Mouse (Mus musculus): ENCODE measurements at regions not wholly inside any gene's neighbourhood (a gene's known extent, or its start where the extent isn't known, plus 50 kb on each side); places are given as distances from the start of the nearest gene placed in this dataset.

DNA sequence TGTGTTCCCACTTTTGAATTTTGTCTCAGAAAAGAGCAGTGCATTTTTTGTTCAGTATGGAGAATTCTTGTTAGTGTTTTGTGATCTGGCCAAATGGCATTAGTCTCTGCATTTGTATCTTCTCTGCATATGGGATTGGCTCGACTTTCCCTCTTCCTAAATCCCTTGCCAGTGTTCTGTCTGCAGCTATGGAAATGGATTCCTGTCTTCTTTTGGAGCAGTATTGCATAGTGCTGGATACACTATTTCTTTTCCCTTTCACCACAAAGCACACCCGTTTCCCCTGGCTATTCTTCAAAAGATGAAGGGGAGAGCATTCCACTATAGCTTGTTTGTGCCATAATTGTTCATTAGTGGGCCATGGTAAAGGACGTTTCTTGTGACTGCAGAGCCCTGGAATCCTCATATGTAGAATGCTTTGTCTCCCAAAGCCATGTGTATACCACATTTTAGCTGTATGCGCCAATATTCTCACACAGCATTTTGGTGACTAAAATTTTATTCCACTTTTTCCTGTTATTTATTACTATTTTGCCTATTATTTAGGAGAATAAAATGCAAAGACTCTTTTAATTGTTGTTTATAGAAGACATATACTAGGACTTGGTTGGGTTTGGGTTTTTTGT lies 197.8 kb downstream of the Hs3st1 start:
- DNase-seq, result no peak

DNA sequence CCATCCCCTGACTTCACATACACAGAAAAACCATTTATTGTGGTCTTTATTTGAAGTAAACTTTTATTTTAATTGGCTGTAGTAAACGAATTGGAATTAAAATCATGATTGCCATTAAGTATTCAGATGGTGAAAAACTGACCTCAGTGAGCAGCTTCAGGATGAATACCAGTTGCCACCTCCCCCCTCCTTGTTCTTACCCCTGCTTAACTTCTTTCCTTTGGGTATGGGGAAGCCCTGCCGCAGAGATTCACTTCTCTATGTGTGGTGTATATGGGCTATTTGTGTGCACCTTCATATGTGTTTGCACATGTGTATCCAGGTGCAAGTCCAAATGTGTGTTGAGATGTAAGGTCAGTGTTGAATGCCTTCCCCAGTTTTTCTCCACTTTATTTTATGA lies 218.2 kb downstream of the Hs3st1 start:
- no peak for DNase-seq

DNA sequence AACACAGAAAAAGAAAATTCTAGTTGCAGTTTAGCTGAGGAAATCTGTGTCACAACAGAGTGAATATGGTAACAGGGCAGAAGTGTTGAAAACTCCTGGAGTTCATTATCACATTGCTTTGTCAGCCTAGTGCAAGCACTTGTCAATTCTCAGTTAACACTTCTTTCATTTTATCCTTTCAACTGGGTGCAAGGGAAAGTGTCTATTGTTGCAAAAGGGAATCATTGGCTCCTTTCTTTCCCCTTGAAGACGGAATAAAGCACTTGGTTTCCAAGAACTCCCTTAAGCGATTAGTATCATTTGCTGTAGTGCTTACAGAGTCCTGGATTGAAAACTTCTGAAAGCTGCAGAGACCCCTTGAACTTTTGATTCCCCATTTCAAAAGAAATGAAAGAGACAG lies 218.9 kb downstream of the Hs3st1 start:
- DNase-seq, result no peak

DNA sequence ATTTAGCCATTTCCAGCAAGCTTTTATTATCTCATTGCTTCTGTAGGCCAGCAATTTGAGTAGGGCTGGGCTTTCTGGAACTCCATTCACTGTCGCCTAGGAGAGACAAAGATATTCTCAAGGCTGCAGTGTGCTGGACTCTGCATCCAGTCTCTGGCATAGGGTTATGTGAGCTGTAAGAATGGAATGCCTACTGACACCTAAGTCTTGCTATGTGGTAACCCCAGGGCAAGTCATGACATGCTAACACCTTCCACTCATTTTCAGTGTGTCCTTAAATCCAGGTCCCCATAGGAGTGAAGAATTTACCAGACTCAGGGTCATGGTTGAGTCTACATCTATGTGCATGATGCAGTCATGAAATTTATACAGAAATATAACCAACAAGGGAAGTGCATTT lies 245.0 kb downstream of the Hs3st1 start:
- DNase-seq, result no peak

DNA sequence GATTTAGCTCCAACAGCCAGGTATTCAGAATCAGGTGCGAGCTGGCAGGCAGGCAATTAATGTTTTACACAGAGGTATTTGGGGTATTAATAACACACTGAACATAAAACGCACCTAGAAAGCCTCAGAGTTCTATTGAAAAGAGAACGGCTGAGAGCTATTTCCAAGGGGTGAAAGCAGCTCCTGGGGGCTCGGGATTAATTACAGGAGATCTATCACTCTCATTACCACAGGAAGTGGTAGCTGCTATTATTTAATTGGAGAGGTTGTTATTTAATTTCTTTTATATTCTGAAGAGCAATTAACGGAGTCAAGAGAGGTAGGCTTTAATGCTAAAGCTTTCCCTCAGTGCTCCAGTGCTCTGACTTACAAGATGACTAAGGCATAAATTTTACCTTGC lies 272.5 kb downstream of the Hs3st1 start:
- DNase-seq, result no peak

DNA sequence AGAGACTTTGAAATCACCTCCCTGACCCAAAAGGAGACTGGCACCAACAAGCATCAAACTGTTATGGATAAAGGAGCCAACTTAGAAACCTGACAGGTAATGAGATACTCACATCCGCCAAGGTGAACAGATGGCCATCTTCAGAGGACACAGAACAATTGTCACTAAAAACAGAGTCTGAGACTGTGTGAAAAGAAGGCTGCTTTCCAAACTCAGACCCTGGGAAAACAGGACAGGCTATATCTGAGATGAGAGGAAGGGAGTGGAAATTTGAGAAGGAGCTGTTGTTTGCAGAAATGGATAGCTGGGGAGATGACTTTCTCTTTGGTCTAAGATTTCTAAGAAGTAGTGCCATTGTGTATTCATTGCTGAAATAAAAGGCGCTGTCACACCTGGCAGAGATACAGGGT lies 297.2 kb downstream of the Hs3st1 start:
- peak; percentile 73 to 82 for DNase-seq

DNA sequence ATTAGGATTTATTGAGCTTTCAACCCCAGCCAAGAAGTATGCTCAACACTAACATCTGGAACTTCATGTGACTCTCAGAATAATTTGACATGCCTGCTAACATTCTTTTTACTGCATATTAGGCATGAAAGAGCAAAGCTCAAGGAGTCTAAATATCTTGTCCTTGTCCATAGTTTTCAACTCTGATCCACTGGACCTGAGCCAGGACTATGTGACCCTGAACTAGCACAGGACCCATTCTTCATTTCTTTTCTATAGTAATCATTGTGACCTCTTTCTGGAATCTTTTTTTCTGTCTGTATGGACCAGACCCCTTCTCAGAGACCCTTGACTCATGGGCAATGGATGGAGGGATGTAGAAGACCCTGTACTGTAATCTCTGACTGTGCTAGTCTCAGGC lies 301.6 kb downstream of the Hs3st1 start:
- DNase-seq, result no peak

DNA sequence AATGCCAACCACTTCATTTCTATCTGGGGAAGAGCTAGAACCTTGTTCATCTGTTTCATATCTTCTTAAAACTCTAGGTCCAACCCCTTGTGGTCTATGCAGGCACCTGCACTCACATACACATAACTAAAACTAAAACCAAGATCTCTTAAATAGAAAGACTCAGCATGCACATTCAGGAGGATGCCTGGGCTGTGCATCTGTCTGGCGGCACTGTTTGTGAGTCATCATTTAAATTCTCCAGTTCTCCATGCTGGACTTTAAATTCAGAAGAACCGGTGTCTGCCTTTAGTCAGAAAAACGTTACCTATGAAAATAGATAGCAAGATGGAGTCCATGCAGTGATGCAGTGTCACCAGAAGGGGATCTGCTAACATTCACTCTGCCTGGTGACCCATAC lies 314.5 kb downstream of the Hs3st1 start:
- DNase-seq, result no peak

DNA sequence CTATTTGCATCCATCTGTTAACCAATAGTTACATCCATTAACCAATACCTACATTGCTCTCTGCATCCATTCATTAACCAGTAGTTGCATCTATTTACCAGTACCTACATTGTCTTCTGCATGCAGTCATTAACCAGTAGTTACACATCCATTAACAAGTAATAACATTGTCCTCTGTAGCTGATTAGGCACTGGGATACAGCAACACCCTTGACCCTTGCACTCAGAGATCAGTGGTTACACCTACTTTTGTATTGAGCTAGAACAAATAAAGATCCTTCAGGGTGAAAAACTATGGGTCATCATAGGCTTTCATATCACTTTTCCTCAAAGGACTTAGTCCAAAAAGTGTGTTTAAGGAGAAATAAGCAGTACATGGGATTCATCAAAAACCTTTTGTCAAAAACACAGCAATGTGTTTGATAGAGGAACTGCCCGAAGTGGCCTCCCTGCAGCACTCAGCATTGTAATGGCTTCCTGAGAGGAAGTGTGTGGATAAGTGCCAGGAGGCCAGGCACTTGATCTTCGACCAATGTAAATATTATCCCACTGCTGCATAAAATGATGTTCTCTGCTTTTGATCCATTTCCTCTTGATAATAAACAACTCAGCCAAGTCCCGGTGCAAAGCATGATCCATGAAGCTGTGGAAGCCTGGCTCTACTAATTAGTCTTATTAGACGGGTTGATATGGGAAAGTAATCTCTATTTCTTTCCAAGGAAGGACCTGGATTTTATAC lies 317.6 kb downstream of the Hs3st1 start:
- DNase-seq, result no peak

DNA sequence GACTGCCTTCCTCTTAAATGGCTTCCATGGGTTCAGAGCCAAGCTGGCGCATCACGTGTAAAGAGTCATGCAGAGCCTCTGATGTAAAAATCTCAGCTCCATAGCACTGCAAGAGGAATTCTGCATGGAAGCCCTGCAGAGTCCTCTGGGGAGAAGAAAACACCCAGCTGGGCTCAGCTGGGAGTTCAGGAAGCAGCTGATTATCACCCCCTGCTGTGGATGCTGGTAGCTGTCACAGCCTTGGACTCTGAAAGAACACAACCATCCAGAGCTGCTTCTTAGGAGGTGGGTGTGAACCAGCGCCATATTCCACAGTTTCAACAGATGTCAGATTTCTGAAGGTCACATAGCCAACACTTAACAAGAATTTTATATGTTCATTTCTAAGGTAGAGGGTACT lies 329.2 kb downstream of the Hs3st1 start:
- DNase-seq, result no peak

DNA sequence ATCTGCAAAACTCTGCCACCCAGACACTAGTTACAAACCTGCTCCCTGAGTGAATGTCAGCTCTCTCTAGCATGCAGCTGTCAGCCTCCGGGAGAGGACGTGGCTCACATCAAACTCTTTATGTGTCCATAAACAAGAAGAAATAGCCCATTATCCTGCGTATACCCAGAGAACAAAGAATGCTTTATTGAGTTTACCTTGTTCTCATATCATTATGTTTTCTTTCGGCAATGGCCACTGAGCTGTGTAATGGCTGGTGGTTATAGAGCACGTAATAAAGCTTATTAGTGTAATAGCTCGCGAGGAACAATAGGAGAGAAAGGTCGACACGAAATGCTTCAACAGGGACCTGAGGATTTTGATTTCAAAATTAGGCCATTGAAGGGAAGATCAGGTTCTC lies 331.6 kb downstream of the Hs3st1 start:
- DNase-seq, result no peak

DNA sequence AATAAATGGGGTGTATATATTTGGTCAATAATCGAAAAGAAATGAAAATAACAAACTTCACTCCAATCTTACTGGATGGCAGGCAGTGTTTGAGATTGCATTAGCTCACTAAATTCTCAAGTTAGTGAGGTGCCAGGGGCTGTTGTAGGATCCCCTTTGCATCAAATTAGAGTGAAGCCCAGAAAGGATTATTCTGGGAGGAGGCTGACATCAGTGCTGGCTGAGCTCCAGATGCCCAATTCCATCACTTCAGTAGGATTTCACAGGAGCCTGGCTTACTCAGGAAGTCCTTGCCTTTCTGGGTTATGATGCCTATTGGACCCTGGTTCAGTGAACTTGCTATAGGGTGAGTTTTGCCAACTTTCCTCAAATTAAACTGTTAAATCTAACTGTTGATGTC lies 336.5 kb downstream of the Hs3st1 start:
- peak; percentile 77 to 87 for DNase-seq

DNA sequence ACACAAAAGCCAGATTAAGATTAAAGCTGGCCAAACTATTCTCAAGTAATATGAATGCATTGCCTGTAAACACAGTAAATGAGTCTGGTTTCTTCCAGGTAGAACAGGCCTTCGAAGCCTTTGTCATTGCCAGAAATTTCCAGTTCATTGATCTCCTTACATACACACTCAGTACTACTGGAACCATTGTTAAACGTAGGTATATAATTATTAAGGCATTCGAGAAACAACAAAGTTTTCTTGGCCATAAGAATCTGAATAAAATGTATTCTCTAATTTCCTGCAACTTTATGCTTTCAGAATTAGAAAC lies 337.5 kb downstream of the Hs3st1 start:
- DNase-seq, result no peak

DNA sequence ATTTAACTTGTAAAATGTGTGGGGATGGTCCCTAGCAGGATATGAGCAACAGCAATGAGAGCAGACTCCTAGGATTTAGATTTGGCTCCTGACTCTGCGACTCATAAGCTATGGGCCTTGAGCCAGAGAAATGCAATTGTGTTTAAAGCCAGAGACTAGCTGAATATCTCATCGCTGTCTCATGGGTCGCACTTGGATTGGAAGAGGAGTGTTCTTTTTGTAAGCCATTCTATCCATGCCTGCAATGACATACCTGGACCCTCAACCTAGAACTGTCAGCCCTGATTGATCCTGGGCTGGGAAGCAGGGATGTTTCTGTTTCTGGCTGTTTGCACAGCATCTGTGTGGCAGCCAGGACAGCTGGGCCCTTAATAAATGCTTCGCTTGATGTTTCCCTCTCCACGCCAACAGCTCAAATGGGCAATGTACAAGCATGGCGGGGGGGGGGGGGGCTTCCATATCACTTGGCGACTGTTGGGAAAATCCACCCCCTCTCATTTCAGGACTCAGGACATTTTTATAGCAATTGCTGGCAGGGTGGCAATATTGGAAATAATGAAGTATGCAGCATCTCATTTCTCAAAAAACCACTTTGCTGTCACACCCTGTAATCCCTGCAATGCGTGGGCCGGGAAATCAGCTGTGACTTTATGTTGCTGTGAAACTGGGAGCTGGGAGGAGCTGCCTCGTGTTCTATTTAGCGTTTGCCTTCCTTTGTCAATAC lies 338.0 kb downstream of the Hs3st1 start:
- peak; percentile 31 to 40 for DNase-seq

DNA sequence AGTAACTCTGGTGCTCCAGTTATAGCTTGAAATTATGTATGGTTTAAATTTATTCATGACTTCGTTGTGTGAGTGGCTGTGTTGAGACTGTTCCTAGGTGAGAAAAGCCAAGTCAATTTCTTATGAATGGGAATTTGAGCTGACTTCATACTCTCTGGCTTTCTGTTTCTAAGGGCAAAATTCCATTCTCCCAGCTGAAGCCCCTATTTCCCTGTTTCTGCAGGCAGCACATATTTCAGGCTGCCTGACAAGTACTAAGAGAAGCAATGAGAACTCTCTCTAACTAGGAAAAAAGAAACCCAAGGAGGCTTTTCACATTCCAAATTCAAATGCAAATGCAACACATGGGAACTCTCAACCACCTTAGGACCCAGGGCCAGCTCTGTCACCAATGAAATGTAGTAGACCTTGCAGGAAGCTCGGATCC lies 338.7 kb downstream of the Hs3st1 start:
- no peak for DNase-seq

DNA sequence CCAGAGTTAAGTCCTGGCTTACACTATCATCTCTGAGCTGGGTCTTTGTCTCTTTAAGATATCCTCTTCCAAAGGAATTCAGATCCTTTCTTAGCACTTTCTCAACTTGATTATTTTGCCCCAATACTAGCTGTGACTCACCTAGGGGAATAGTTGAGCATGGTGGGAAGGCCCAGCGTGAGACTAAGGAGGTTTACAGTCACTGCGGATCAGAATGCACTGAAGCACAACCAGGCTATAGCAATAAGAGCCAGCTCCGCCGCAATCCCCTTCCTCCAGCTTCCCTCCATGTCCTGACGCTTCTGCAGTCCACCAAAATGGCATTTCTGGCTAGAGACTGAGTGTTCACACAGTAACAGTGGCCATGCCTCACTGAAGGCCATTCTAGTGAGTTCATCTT lies 342.5 kb downstream of the Hs3st1 start:
- no peak for DNase-seq

DNA sequence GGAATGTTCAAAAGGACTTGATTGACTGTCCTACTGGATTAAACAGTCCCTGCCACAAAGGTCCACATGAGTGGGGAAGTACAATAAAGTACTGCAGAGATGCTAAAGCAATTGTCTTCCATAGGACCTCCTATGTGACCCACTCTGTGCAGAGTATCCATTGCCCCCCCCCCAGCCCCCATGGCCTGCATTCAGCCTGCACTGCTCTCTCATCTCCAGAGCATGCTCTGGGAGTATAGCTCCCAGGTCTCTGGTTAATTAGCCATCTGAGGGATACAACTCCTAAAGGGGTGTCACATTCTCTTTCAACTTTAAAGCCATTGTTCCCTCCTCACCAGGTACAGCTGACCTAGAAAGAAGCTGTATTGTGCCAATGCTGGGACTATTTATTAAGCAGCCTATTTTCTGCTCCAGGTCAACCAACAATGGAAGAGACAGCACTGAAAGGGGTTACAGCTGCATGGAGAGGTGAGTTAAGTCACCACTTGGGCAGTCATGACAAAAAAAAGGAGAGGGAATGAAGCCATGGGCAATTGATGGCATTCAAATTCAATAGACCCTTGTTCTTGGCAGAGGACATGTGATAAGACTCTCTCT lies 364.8 kb downstream of the Hs3st1 start:
- no peak for DNase-seq

DNA sequence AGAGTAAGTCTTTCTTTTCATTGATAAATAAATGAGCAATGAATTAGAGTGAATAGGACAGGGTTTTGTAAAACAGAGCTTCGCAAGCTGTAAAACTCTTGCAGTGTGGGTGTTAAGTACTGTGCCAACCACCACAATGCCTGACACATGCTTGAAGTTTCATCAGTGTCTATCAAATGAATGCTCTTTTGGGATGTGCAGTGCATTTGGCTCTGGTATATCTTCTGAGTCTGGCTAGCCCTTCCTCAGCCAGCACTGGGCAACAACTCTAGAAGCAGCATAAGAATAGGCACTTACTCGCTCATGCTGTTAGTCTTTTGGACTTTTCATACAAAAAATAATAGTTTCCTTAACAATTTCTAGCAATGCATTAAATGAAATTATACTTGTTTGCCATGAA lies 370.9 kb downstream of the Hs3st1 start:
- DNase-seq, result no peak

DNA sequence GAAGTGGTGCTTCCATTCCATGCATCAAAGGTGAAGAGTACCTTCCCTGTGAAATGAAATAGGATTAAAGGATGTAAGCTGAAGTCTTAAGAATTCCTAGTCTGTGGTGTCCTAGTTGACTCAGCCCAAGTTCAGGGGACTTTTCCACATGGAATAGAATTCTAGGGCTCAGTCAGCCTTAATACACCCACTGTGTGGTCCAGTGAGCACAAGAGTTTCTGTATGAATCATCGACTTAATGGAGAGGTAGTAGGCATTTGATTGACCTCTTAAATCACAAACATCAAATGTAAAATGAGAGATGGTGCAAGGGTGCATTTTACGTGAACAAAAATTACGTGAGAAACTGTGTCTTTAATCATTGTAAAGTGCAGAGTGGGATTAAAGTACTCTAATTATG lies 381.1 kb downstream of the Hs3st1 start:
- no peak for DNase-seq

DNA sequence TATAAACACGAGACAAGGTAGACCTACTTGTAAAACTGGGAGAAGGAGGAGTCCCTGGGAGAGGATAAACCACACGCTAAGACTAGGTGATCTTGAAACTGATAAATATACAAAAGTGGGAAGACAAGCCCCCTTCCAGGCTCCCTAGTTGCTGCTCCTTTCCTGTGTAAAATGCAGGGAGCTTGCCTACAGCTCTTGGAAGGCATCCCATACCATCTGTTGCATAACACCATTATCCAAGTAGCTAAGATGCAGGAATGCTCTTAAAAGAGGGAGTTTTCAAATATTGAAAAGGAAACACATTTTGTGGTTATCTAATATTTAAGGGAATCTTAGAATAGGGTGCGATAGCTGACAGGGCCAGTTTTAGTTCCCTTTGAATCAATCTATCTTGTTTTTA lies 406.6 kb downstream of the Hs3st1 start:
- DNase-seq, result peak in 1 of 2 experiments; percentile 52

DNA sequence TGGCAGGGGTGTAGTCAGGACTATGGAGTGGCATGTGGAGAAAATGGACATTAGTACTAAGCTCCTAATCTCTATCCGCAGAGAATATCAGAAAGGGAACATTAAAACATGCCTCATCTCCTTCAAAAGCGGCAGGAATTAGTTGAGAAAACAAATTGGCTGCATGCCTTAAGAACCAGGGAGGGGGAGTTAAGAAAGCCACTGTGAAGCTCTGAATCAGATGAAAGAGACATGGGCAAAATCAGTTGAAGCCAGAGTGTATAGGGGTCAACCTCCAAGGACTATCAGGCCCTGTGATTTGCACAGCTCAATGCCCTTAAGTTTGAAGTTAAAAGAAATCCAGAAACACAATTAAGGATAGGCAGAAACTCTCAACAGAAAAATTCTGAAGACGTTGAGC lies 408.3 kb downstream of the Hs3st1 start:
- DNase-seq, result no peak

DNA sequence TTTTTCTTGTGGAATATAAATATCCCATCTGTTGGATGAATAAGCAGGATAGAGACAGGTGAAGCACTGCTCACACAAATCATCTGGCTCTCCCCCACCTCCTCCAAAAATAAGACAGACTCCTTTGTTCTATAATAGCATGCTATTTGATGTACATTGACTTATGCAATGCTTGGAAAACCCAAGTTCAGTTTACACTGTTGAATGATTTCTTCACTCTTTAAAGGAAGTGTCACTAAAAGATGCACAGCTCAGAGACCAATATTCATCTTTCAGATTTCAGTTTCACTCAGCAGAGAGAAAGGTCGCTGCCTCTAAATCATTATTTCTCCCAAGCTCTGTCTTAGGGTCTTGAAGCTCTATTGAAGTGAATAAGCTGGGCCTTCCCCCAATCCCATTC lies 417.4 kb downstream of the Hs3st1 start:
- DNase-seq, result no peak

DNA sequence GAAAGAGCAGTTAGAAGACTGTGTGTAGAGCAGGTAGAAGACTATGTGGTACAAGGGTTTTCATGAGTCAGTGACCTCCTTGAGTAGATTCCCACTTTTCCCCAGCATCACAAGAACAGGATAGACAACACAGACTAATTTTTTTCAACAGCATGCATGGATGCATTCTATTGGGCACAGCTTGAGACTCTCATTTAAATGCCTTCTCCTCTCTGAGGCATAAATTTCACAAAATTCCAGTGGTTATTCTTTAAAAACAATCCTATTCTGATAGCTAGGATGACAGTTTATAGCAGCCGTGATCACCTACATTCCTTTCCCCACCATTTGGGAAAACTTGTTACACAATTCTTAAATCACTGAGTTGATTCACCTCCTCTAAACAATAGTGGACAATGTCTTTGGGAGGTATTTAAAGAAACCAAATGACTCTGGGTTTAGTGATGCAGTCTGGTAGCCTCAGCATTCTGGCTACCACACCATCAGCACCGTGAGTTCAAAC lies 418.7 kb downstream of the Hs3st1 start:
- no peak for DNase-seq

DNA sequence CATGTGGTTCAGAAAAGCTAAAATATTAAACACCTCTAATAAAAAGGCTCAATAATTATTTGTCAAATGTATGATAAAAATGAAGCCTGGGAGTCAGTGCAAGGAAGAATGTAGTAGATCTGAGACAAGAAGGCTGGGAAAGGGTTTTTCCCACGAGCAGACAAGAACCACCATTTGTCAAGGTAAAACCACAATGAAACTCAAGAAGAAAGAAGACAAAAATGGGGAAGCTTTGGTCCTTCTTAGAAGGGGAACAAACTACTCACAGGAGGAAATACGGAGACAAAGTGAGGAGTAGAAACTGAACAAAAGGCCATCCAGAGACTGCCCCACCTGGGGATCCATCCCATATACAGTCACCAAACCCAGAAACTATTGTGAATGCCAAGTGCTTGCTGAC lies 420.0 kb downstream of the Hs3st1 start:
- no peak for DNase-seq
